Mouse (Mus musculus): ENCODE measurements around the gene Itgb5. TPM values are rescaled to one million over a fixed set of nuclear protein-coding genes. Genes with fewer than 3 reads are reported as not detected.
A peak's percentile ranks its signal among the peaks of the same experiment; 100 is the strongest.

Gene Itgb5
- polyA plus RNA-seq, 1 experiment from 2014 or later: 61.4 TPM

GRCm38 (mm10) chr16:33797860-33798259 is 31.6 kb upstream of the Itgb5 start:
- H3K4me3 ChIP-seq: no peak overlapping the region
- no peaks in the 10 kb centered on the region for H3K4me1 ChIP-seq (replicated peaks)
- H3K9ac ChIP-seq: no peak overlapping the region
- H3K27me3 ChIP-seq: no peaks in the 10 kb centered on the region
- no peak for ATAC-seq (replicated peaks; ENCODE audit: insufficient number of reproducible peaks, insufficient read depth, low FRiP score, low read depth)
- H3K9me3 ChIP-seq (replicated peaks): no peaks in the 10 kb centered on the region
- WGBS: 44% methylated on average over 5 of the region's 5 CpGs
- no peak overlapping the region for H3K27ac ChIP-seq
- no peak overlapping the region for H3K4me2 ChIP-seq
- H3K36me3 ChIP-seq: no peaks in the 10 kb centered on the region

DNA sequence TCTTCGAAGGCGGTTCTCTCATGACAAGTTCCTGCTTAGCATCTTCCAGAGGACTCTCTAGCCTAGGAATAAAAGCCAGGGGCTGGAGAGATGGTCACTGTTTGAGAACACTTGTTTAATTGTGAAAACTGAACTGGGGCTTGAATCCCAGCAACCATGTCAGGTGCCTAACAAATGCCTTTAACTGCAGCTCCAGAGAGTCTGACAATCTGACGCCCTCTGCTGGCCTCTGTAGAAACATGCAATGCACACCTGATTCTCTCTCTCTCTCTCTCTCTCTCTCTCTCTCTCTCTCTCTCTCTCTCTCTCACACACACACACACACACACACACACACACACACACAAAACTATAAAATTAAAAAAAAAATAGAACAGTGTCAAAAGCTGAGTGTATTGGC is 19.5 kb upstream of the Itgb5 start:
- H3K9me3 ChIP-seq (replicated peaks): no peaks in the 10 kb centered on the region
- 68% methylated on average over 3 of the region's 3 CpGs for WGBS
- H3K36me3 ChIP-seq: no peaks in the 10 kb centered on the region
- no peak overlapping the region for H3K4me3 ChIP-seq
- no peak overlapping the region for H3K9ac ChIP-seq
- no peak overlapping the region for H3K27ac ChIP-seq
- no peaks in the 10 kb centered on the region for H3K27me3 ChIP-seq
- ATAC-seq (replicated peaks; ENCODE audit: insufficient number of reproducible peaks, insufficient read depth, low FRiP score, low read depth): no peak
- H3K4me1 ChIP-seq (replicated peaks): no peaks in the 10 kb centered on the region
- no peak overlapping the region for H3K4me2 ChIP-seq

DNA sequence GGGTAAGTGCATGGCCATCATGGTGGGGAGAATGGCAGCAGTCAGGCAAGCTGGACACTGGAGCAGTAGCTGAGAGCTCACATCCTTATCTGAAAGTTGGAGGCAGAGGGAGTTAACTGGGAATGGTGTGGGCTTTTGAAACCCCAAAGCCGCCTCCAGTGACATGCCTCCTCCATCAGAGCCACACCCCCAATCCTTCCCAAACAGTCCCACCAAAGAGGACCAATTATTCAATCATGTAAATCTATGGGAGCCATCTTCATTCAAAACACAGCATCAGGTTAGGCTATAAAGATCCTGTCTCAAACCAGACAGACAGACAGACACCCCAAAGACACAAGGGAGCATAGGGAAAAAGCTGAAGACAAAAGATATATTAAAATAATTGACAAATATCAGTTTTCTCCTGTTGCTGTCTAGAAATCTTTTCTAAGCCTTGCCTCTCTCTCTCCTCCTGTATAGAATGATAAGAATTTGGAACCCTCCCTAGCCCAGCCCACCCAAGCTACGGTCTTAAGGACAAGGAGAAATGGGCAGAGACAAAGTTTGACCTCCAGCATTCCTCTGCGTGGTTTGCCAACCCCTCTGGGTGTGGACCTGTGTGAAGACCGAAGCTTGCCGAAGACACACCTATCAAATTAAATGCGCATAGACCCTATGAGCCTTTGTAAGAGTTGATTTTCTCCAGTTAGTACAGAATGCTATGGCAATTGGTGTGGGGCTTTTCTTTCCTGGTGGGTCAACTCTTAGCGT is 10.9 kb upstream of the Itgb5 start:
- Histone ChIP-seq H3K9me3 (replicated peaks) (no peaks in the 10 kb centered on the region), H3K27ac (no peak overlapping the region), H3K9ac (no peak overlapping the region), H3K36me3 (no peaks in the 10 kb centered on the region), H3K27me3 (0 out of 2 replicates have a peak, but pooled peaks cover 6% of the 10 kb centered on the region), H3K4me1 (replicated peaks) (0 out of 2 replicates have a peak, but pooled peaks cover 4% of the 10 kb centered on the region), H3K4me2 (no peak overlapping the region), H3K4me3 (no peak overlapping the region)
- 80% methylated on average over 7 of the region's 7 CpGs for WGBS
- ATAC-seq (replicated peaks; ENCODE audit: insufficient number of reproducible peaks, insufficient read depth, low FRiP score, low read depth): no peak

GRCm38 (mm10) chr16:33820269-33821178 is 8.9 kb upstream of the Itgb5 start:
- no peaks in the 10 kb centered on the region for H3K36me3 ChIP-seq
- H3K4me2 ChIP-seq: no peak overlapping the region
- 0 out of 2 replicates have a peak, but pooled peaks cover 6% of the 10 kb centered on the region for H3K27me3 ChIP-seq
- no peaks in the 10 kb centered on the region for H3K9me3 ChIP-seq (replicated peaks)
- 17% methylated on average over 17 of the region's 17 CpGs for whole genome bisulfite sequencing
- ATAC-seq (replicated peaks; ENCODE audit: insufficient number of reproducible peaks, insufficient read depth, low FRiP score, low read depth): no peak
- H3K27ac ChIP-seq: no peak overlapping the region
- H3K4me3 ChIP-seq: no peak overlapping the region
- no peak overlapping the region for H3K9ac ChIP-seq
- H3K4me1 ChIP-seq (replicated peaks): 0 out of 2 replicates have a peak, but pooled peaks cover 4% of the 10 kb centered on the region

- Histone ChIP-seq H3K27ac (no peak overlapping the region), H3K4me3 (no peak overlapping the region), H3K36me3 (no peaks in the 10 kb centered on the region), H3K9me3 (replicated peaks) (no peaks in the 10 kb centered on the region), H3K4me1 (replicated peaks) (peaks cover 10% of the 10 kb centered on the region), H3K27me3 (0 out of 2 replicates have a peak, but pooled peaks cover 9% of the 10 kb centered on the region), H3K4me2 (no peak overlapping the region), H3K9ac (no peak overlapping the region)
- no peak for ATAC-seq (replicated peaks; ENCODE audit: insufficient number of reproducible peaks, insufficient read depth, low FRiP score, low read depth)
- WGBS: 81% methylated on average over 6 of the region's 6 CpGs
Measured at GRCm38 (mm10) chr16:33824603-33825002, 4.9 kb upstream of the Itgb5 start.

DNA sequence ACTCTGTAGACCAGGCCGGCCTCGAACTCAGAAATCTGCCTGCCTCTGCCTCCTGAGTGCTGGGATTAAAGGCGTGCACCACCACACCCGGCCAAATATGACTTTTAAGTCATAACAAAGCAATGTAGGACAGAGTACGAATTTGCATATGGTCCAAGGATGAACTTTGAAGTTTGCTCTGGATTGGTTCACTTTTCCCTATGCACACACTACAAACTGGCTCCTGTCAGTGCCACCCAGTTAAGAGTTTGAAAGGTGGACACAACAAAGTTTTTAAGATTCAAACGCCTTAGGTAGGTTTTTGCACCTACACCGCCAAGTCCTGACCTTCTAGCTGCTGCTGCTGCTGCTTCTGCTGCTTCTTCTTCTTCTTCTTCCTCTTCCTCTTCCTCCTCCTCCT is 969 bp upstream of the Itgb5 start:
- Histone ChIP-seq H3K27ac (no peak overlapping the region), H3K4me3 (no peak overlapping the region), H3K4me1 (replicated peaks) (peaks cover 30% of the 10 kb centered on the region), H3K36me3 (no peaks in the 10 kb centered on the region), H3K9ac (no peak overlapping the region), H3K4me2 (no peak overlapping the region), H3K9me3 (replicated peaks) (no peaks in the 10 kb centered on the region), H3K27me3 (0 out of 2 replicates have a peak, but pooled peaks cover 3% of the 10 kb centered on the region)
- no peak for ATAC-seq (replicated peaks; ENCODE audit: insufficient number of reproducible peaks, insufficient read depth, low FRiP score, low read depth)
- 90% methylated on average over 7 of the region's 7 CpGs for WGBS

DNA sequence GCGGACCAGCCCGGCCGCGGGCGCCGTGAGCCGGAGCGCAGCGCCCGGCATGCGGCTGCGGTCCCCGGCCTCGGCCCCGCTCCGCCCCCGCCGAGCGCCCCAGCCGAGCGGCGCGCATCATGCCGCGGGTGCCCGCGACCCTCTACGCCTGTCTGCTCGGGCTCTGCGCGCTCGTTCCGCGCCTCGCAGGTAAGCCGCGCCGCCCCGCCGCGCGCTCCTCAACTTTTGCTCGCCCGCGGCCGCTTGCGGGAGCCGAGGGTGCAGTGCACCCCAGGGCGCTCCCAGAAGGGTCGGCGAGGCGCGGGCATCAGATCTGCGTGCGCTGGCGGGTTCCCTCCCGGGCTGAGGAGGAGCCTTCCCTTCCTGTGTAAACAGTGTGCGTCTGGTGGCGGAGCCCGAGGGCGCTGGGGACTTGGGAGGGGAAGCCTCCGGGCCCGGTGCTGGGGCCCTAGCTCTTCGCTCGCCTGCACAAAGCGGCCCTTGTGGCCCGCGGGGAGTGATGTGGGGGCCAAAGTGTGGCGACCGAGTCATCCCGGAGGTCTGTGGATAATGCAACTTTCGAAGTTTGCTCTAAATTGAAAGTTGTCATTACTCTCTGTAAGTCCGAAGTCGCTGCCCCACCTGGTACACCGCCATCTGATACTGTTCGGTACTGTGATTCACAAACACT is 512 bp downstream of the Itgb5 start:
- Histone ChIP-seq H3K36me3 (no peaks in the 10 kb centered on the region), H3K4me3 (peak overlapping the region; percentile 91), H3K27ac (peak overlapping the region; percentile 90), H3K4me2 (peak overlapping the region; percentile 87), H3K4me1 (replicated peaks) (peaks cover 44% of the 10 kb centered on the region), H3K27me3 (0 out of 2 replicates have a peak, but pooled peaks cover 3% of the 10 kb centered on the region), H3K9me3 (replicated peaks) (no peaks in the 10 kb centered on the region), H3K9ac (peak overlapping the region; percentile 92)
- WGBS: under 1% methylated on average over 76 of the region's 76 CpGs
- ATAC-seq (replicated peaks; ENCODE audit: insufficient number of reproducible peaks, insufficient read depth, low FRiP score, low read depth): peak; percentile 67

GRCm38 (mm10) chr16:33830512-33831105 is 1.1 kb downstream of the Itgb5 start:
- Histone ChIP-seq H3K9ac (peak overlapping the region; percentile 92), H3K4me3 (peak overlapping the region; percentile 91), H3K4me1 (replicated peaks) (peaks cover 45% of the 10 kb centered on the region), H3K27me3 (0 out of 2 replicates have a peak, but pooled peaks cover 3% of the 10 kb centered on the region), H3K36me3 (no peaks in the 10 kb centered on the region), H3K9me3 (replicated peaks) (no peaks in the 10 kb centered on the region), H3K27ac (peak overlapping the region; percentile 90), H3K4me2 (peak overlapping the region; percentile 87)
- WGBS: 7% methylated on average over 18 of the region's 18 CpGs
- no peak for ATAC-seq (replicated peaks; ENCODE audit: insufficient number of reproducible peaks, insufficient read depth, low FRiP score, low read depth)

DNA sequence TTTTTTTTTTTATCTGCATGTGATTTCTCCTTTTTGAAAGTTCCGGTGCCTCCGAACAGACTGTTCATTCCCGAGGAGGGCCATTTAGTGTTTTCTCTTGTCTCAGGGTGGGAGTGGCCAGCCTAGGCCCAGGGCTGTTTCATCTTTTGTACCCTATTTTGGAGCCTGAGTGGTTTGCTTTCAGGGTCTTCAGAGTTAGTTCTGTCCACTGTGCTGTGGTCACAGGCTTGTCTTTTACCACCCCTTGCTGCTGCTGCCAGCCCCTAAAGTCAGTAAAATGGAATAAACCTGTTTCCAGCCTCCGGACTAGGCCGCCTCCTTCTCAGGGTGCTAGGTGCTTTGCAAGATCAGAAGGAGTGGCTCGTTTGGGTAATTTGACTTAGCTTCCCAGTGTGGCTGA is 2.6 kb downstream of the Itgb5 start:
- Histone ChIP-seq H3K27ac (peak overlapping the region; percentile 79; the same call in 1 of the 2 replicates), H3K9me3 (replicated peaks) (no peaks in the 10 kb centered on the region), H3K27me3 (0 out of 2 replicates have a peak, but pooled peaks cover 3% of the 10 kb centered on the region), H3K4me1 (replicated peaks) (peaks cover 45% of the 10 kb centered on the region), H3K9ac (0 out of 2 replicates have a peak overlapping the region, but pooled peaks have one; percentile 14), H3K4me3 (no peak overlapping the region; the same call in 1 of the 2 replicates), H3K4me2 (peak overlapping the region; percentile 67), H3K36me3 (no peaks in the 10 kb centered on the region)
- 74% methylated on average over 6 of the region's 6 CpGs for WGBS
- ATAC-seq (replicated peaks; ENCODE audit: insufficient number of reproducible peaks, insufficient read depth, low FRiP score, low read depth): no peak

DNA sequence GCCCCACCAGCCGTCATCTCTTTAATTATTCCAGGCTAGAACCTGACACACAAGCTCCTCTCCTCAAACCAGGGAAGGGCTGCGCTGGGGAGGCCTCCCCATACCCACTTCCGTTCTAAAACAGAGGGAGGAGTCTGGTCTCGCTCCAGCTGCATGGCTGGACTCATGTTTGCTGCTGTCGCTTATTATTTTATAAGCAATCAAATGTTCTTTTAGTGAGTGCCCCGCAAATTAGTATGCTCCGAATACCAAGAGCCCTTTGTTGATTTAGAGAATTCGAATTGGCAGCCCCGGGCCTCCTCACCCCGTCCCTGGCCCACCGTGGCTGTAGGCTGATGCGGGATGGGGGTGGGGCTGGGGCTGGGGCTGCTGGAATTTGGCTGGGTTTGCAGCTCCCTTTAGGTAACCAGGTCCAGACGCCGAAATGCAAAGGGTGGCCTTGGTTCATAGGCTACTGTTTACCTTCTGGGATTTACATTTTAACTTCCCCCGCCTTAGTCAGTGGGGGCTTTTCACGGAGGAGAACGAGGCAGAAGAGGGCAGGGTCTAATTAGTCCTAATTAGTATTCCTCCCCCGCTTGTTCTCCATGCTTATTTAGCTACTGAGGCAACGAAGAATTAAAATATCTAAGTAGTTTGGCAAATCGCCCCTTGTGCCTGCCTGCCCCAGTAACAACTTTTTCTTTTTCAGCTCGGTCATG is 3.4 kb downstream of the Itgb5 start:
- Histone ChIP-seq H3K27me3 (no peaks in the 10 kb centered on the region), H3K27ac (peak overlapping the region; percentile 79), H3K4me1 (replicated peaks) (peaks cover 48% of the 10 kb centered on the region), H3K36me3 (no peaks in the 10 kb centered on the region), H3K4me2 (peak overlapping the region; percentile 67), H3K9me3 (replicated peaks) (no peaks in the 10 kb centered on the region), H3K9ac (peak overlapping the region; percentile 54; the same call in 1 of the 2 replicates), H3K4me3 (peak overlapping the region; percentile 40)
- ATAC-seq (replicated peaks; ENCODE audit: insufficient number of reproducible peaks, insufficient read depth, low FRiP score, low read depth): no peak
- 8% methylated on average over 21 of the region's 21 CpGs for WGBS
